Mouse (Mus musculus): ENCODE data around the gene Etfa.

GRCm38 (mm10) chr9:55408851-55409250 lies 103.2 kb downstream of the Etfa start:
- TF ChIP-seq CTCF (IDR thresholded peaks at IDR 0.05; ENCODE audit: control insufficient read depth, insufficient read depth, low read length) = no peak
- TF ChIP-seq POLR2A (IDR thresholded peaks at IDR 0.05; ENCODE audit: borderline replicate concordance, control insufficient read depth, low read depth, low read length) = no peak

Data from bone marrow, adult 2 months (tissue).